Mouse (Mus musculus): ENCODE measurements around the gene Lima1.
A peak's percentile ranks its signal among the peaks of the same experiment; 100 is the strongest.

Gene Lima1

DNA sequence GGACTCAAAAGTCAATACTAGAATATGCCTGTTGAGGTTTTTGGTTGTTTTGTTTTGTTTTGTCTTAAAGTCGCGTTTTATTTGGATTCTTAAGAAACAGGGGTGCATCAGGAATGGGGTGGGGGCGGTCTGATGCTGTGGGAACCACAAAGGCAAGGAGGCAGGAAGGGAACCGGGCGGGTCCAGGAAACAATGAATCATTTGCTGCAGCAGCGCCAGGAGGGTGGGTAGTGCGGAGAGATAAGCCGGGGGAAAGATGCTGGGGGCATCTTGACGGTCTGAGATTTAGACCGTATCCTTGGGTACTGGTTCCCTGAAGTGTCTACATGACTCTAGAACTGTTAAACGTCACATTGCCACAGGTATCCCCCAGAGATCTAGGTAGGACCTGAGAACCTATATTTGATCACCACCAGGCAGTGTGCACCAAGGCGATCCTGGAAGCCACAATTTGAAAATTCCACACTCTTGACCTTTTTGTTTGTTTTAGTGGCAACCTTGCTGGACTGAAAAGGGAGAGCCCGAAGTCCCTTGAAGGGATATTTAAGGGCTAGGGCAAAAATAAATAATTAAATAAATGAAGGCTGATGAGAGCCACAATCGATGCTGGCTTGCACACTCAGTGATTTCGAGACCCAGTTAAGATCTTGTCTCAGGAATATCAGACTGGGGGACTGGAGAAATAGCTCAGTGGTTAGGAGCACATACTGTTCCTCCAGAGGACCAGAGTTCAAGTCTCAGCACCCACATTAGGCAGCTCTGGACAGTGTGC is 8.6 kb downstream of the Lima1 start:
- peak; percentile 59 for DNase-seq

DNA sequence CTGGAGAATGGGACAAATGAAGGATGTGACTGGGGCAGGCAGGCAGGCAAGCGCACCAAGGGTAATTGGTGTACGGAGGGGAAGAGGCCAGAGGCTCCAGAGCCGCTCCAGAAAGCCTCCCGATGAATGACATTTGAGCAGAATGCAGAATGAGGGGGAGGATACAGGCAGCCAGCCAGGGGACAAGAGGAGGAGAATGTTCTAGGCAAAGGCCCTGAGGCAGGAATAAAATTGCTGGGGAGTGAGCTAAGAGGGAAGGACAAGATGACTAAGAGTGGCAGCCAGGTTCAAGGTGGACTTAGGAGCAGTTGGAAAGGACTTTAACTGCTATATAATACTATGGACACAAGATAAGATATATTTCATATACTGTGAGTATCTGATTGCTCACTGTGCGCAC is 9.3 kb downstream of the Lima1 start:
- peak; percentile 80 for DNase-seq

DNA sequence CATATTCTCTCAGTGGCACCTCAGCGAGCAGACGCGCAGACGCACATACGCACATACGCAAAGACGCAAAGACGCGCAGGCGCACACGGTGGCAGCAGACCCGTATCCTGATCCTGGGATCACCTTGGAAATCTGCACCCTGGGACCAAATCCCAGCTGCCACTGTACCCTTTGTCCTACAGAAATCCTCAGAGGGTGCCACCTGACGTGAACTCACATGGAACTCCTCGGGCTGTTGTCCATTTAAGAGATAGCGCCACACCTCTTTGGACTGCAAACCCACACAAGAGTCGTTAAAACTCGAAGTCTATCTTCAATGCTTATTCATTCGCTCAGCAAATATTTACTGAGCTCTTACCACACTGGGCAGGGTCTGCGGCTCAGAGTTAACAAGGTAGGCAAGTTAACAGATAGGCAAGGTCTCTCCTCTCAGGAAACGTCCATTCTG is 9.7 kb downstream of the Lima1 start:
- DNase-seq, result no peak

DNA sequence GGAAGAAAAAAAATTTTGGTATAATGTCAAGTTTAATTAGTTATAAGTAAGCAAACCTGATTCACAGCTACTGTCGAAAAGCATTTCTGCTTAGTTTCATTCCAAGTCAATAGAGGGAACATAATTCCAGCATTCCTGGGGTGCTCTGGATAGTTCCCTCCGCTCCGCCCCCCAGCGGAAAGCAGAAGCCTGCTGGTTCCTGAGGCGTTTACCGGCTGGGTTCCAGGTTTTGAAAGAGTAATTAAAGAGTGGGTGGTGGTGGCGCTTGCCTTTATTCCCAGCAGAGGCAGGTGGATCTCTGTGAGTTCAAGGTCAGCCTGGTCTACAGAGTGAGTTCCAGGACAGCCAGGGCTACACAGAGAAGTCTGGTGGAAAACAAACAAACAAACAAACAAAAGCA is 10.2 kb downstream of the Lima1 start:
- no peak for DNase-seq

DNA sequence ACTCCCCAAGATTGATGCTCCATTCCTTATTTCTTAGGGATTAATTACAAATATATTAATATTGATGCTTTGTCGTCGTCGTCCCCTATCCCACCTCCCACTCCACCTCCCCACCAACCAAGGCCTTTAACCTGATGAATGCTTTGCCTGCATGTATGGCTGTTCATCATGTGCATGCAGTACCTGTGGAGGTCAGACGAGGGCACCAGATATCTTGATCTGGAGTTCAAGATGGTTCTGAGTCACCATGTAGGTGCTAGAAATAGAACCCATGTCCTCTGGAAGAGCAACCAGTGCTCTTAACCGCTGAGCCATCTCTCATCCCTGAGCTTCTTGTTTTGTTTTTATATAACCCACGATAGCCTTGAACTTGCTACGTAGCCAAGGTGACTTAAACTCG is 11.5 kb downstream of the Lima1 start:
- DNase-seq, result no peak

DNA sequence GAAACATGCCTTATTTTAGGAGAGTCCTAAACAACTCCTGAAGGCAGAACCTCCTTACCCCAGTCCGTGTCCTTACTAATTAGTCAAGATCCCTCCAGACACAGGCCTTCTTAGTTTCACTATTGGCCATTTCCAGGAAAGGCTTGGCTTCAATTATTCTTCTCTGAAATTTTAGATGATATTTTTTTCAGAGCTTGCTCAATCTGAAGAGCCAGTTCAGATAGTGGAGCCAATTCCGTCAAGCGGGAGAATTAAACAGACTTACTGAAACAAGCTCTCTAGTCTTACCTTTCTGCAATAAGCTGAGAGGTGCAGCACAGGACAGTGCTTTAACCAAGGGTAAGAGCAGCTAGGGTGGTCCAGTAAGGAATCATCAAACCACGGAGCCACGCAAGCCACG is 11.9 kb downstream of the Lima1 start:
- no peak for DNase-seq

DNA sequence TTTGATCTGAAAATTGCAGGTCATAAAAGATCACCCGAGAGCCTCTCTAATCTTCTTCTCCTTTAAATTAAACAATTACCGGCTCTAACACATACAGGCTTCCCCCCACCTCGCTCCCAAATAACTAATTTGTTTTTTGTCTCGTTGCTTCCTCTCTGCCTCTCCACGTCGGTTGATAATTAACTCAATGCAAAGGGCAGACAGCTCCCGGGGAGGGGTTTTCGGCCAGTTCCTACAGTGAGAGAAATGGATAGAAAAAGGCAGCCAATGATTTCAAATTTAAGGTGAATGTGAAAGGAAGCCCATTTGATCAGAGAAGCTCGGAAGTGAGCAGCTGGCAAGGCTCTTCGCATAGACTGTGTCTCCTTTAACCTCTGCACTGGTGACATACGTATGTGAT is 12.8 kb downstream of the Lima1 start:
- no peak for DNase-seq

DNA sequence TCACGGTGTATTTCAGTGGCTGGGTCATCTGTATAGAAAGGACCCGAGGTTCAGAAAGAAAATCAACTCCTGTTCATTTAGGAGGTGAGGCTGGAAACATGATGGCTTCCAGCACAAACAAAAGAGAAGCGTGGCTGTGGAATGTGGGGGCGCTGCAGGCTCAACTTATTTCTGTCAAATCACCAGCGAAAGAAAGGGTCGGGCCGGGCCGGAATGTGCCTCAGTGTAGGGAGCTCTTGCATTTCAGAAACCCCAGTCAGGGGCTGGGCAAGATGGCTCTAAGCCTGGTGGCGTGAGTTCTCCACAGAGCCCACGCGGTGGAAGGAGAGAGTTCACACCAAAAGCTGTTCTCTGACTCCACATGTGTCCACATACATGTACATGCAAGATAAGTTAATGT is 13.3 kb downstream of the Lima1 start:
- DNase-seq, result no peak

DNA sequence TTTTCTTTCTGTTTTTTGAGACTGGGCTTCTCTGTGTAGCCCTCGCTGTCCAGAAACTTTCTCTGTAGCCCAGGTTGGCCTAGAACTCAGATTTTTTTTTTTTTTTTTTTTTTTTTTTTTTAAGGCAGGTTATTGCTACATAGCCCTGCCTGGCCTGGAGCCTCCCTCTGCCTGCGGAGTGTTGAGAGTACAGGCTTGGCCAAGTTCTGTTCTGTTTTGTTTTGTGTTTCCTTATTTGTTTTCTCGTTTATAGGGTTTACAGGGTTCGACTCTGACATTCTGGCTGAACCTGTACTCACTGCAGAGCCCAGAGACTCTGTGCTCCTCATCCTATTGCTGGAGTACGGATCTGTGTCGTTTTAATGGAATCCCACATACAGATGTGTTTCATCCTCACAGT is 13.7 kb downstream of the Lima1 start:
- DNase-seq, result no peak

DNA sequence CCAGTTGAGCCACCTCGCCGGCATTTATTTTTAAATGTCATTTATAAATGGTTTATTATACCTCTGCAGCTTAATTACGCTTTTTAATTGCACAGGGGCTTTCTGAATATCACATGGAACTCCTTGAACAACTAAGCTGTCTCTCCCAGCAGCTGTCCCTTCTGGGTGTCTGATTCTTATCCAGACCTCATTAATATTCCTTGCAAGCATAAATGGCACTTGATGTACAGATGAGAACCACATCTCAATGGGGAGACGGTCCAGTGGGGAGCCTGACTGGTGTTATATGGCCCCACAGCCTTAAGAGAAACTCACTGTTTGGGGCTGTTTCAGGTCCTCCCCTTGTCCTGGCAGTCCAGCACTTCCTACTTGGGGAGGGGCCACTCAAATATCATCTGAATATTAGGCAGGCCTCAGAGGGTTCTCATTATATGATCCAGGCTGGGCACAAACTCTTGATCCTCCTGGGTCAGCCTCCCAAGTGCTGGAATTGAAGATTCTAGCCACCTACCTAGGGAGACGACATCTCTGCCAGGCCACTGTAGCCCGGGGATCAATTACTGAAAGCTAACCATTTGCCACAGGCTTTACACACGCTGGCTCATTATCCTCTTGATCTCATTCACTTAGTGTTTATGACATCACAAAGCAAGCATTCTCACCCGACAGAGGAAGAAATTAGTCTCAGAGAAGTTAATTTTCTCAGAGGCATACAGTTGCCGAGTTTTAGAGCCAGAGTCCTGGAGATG is 15.4 kb downstream of the Lima1 start:
- no peak for DNase-seq

DNA sequence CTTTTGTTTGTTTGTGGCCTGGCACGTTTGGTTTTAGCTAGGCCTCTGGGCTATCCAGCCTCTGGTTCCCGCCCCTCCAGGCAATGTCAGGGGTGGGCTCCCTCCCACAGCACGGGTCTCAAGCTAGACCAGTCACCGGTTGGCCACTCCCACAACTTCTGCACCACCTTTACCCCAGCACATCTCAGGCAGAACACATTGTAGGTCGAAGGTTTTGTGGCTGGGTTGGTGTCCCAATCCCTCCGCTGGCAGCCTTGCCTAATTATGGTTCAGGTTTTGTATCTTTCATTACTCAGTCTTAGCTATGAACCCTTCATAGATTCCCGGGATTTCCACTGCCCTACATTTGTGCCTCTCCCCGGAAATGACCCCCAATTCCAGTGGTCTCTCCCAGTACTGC is 17.8 kb downstream of the Lima1 start:
- no peak for DNase-seq

DNA sequence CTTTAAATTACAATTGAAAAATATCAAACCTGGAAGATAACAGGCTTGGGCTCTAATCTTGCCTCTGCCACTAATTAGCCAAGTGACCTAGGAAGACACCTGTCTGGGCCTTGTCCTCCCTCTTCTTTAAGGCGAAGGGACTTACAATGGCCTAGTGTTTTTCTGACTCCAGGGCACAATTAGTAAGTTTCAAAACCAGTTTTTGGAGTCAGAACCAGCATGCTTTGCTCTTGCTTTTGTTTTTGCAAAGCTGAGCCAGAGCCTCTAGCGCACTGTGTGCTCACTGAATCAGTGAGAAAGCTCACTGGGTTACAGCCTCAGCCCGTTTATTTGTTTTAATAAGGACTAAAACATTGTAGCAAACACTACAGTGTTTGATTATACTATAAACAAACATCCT is 20.1 kb downstream of the Lima1 start:
- no peak for DNase-seq

DNA sequence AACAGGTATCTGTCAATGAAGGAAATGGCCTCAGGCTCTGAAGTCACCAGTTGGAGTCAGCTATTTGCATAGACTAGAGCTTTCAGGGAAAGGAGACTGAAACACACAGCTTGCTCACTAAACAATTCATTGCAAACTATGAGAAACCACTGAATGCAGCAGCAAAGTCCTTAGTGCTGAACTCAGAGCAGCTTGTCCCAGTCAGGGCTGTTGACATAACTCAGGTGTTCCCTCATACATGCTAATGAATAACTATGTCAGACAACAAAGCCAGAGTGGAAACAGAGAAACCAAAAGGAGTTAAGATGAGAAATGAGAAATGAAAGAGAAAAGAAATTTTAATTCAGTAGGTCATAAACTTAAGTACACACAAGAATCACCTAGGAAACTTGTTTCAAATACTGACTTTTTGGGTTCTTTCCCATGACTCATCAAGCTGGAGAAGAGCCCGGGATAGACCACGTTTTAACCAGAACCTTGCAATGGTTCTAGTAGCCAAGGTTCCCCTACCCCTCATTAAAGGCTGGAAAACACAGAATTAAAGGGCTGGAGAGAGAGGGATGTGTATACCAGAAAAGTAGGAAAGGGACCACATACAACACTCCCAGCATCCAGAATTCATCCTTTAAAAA is 22.5 kb downstream of the Lima1 start:
- no peak for DNase-seq

DNA sequence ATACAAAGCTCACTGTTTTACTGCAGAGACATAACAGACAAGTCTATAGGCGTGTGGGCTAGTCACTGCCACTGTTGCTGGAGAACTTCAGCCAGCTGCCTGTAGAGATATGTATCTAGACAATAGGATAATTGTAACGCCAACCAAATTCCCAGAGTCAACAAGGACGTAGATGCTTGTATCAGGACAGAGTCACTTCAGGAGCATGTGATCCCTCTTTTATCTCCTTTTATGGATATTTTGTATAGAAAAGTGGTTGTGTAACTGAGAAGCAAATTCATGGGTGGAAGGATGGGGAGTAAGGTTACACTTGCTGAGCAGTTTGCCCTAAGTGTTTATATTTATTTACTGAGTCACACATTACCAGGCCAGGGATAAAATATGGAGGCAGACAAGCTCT is 25.0 kb downstream of the Lima1 start:
- DNase-seq, result no peak

DNA sequence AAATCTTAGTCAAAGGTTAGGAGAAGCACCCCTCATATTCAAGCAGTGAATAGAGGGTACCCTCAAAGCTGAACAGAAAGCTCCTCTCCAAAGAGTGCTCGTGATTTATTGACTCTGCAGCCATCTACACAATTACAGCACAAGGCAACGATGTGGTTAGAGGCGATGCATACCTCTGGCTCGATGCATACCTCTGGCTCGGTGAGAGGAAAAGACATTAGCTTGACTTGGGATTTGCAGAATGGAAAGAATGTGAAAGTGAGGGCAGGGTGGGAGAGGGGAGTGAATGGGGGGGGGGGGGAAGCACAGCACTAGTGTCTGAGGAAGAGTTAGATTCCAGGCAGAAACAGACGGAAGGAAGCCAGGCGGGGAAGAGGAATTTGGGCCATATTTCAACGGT is 27.3 kb downstream of the Lima1 start:
- DNase-seq, result no peak

DNA sequence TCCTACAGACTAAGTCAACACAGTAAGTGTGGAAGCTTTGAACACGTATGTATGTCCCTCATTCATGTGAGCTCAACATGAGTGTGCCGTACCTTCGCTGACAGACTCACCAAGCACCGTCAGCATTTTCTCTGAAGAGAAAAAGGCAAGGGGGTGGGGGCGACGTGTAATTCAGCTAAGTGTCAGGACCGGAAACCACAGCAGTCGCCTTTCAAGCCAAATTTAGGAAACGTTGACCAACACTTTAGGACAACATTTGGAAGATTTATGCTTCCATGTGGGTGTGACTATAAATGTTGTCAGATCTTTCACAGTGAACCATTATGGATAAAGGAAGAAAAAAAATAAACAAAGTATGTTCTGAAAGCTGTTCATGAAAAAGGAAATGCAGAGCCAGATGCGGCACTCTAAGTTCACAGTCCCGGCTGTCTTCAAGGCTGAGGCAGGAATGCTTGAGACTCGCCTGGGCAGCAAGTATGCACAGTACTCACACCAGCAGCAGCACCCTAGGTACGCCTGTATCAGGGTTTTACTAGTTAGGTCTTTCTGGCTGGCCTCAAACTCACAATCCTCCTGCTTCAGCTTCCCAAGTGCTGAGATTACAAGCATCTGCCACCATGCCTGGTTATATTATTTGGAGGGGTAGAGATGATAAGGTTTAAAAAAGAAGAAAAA is 27.9 kb downstream of the Lima1 start:
- DNase-seq, result no peak

DNA sequence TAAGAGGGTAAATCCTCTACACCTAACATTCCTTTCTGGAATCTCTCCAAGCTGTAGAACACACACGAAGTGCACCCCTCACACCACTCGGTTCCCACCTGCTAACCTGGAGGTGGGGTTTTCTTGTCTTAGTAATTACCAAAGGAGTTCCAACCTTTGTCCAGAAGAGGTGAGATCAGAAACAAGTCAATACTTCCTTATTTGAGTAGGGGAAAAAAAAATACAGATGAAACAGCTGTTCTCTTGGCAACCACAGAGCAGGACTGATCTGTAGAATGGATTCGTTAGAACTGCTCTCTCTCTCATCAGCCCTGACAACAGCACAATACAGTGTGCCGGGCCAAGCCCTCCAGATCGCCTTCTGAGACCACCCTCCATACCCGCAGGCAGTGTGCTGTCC is 28.6 kb downstream of the Lima1 start:
- DNase-seq, result no peak

DNA sequence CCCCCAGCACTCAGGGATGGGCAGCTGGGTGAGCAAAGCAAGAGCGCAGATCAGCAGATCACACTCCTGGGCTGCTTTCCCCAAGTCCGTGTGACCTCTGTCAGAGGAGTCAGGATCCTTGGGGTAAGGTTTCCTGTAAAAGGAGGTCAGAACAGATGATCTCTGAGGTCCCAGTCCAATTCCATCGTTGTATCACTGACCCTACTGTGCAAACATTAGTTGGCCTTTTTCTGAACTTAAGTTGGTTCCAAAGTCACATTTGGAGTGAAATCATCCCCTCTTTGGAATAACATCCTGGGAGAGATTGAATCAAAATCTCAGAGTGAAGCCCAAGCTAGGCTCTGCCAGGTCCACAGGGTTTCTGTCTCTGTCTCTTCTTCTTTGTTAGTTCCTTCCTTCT is 31.4 kb downstream of the Lima1 start:
- DNase-seq, result no peak

DNA sequence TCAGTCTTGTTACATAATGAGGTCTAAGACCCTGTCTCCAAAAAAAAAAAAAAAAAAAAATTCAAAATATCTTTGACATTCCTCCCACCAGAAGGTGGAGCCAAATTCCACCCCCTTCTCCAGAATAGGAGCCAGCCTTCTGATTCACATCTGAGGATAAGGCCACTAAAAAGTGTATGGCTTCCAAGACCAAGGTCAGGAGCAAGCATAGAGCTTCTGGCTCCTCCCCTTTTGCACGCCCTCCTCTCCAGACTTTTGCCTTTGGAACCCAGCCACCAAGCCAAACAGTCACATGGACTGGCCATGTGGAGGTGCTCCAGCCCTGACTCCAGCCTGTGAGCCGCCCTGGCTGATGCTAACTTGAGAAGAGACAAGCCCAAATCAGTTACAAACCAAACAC is 35.3 kb downstream of the Lima1 start:
- DNase-seq, result peak; percentile 94

DNA sequence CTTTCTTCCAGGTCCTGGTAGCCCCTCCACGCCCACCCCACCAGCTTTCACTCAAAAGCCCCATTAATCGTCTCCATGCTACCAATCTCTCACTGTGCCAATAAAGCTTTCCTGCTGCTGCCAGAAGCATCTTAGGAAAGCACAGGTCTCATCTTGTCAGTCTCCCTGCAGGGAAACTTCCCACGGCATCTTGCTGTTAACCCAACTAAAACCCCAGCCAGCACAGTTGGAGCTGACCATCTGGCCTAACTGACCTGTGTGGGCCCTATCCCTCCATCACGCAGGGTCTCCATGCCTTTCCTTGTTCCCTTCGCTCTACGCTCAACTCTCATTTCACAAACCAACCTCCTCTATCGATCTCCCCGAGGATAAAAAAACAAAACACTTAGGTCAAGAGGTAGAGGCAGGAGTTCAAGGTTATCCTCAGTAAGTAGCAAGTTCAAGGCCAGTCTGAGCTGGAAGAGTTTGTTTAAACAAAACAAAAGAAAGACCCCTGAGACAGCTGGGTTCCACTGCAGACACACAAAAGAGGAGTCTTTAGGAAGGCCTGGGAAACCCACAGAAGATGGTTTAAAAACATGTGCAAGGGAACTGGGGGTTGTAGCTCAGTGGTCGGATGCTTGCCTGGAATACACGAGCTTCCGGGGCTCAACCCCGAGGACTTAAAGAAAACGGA is 36.0 kb downstream of the Lima1 start:
- DNase-seq, result no peak

DNA sequence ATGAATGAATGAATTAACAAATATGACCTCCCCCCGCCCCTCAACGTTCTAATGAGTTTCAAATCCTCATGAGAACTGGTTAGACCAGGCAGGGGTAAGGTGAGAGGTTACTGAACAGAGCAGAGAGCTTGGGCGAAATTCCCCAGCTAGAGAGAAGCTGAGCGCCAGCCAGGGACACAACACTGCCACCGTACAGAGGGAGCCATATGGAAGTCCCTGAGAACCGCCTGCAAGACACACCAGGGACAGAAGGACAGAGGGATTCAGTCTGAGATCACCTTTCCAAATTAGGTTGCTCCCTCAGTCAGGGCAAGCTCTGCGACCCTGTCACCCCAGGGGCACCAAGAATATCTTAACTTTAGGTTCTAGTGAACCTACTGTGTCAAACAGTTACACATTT is 37.7 kb downstream of the Lima1 start:
- DNase-seq, result no peak

DNA sequence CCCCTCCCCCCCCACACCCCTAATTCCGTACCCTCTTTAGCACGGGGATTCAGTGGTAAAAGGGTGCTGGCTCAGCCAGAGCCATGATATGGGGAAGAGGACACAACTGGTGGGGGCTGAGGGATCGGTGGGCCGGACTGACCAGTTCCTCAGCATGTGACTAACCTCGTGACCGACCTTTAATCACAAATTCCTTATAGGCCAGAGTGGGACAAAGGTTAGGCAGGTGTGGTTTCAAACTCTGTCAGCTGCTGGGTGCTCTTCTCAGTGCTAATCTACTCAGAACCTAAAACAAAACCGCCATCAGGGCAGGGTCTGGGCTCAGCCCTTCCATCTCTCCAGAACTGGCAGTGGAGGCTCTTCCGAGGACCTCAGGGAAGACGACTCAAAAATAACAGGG is 40.1 kb downstream of the Lima1 start:
- DNase-seq, result peak; percentile 82

DNA sequence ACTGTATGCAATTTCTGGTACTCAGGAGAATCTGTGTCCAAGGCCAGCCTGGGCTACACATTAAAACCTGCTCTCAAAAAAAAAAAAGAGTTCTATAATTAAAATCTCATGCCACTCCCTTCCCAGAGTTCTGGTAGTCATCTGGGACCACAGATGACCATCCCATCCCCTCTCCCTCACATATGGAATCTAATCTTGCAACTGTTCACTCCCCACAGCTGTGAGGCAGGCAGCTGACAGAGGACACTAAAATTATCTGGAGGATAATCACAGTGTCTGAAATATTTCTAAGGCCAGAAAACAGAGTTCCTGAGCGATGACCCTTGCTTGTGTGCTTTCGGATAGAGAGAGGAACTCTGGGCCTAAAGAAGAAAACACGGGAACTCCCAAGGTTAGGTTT is 40.6 kb downstream of the Lima1 start:
- no peak for DNase-seq
